Mouse (Mus musculus): ENCODE data around the gene Rgs8. TPM values are rescaled to one million over a fixed set of nuclear protein-coding genes. Genes with fewer than 3 reads are reported as not detected.

The Rgs8 gene
- polyA plus RNA-seq, 1 experiment from 2014 or later, result 0.09 TPM

DNA sequence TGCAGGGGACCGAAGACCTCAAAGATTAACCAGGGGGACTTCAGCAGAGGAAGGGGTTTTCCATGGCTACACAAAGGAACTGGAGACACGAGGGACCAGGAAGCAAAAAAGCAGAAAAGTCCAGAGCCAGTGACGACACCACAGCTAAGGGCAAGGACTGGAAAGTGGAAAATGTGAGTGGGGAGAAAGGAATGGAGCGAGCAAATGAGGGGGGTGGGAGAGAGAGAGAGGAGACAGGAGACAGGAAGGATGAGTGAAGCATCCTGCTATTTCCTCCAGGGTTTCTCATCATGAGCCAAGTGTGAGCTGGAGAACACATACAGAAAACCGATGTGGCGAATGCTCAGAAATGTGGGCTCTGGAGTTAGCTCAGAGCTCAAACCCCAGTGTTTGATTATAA, 83.3 kb downstream of the Rgs8 start:
- Histone ChIP-seq H3K9ac (no peak overlapping the region), H3K27me3 (peaks cover 44% of the 10 kb centered on the region), H3K36me3 (no peaks in the 10 kb centered on the region), H3K4me2 (no peak overlapping the region), H3K4me1 (replicated peaks) (no peaks in the 10 kb centered on the region), H3K27ac (no peak overlapping the region), H3K4me3 (replicated peaks) (no peak overlapping the region), H3K9me3 (replicated peaks) (no peaks in the 10 kb centered on the region)
- 51% methylated on average over 6 of the region's 6 CpGs for WGBS (ENCODE audit: insufficient replicate concordance)
- DNase-seq (no peak), ATAC-seq (ENCODE audit: low read depth) (no peak)

- H3K27me3 ChIP-seq, result peaks cover 52% of the 10 kb centered on the region
- H3K4me3 ChIP-seq (replicated peaks), result no peak overlapping the region
- no peaks in the 10 kb centered on the region for H3K4me1 ChIP-seq (replicated peaks)
- DNase-seq (no peak), ATAC-seq (ENCODE audit: low read depth) (no peak)
- H3K9ac ChIP-seq, result no peak overlapping the region
- H3K9me3 ChIP-seq (replicated peaks), result no peaks in the 10 kb centered on the region
- no peak overlapping the region for H3K4me2 ChIP-seq
- H3K27ac ChIP-seq, result no peak overlapping the region
- 49% methylated on average over 9 of the region's 9 CpGs for WGBS (ENCODE audit: insufficient replicate concordance)
- no peaks in the 10 kb centered on the region for H3K36me3 ChIP-seq
Measured at GRCm38 (mm10) chr1:153737101-153738085, 84.6 kb downstream of the Rgs8 start.

DNA sequence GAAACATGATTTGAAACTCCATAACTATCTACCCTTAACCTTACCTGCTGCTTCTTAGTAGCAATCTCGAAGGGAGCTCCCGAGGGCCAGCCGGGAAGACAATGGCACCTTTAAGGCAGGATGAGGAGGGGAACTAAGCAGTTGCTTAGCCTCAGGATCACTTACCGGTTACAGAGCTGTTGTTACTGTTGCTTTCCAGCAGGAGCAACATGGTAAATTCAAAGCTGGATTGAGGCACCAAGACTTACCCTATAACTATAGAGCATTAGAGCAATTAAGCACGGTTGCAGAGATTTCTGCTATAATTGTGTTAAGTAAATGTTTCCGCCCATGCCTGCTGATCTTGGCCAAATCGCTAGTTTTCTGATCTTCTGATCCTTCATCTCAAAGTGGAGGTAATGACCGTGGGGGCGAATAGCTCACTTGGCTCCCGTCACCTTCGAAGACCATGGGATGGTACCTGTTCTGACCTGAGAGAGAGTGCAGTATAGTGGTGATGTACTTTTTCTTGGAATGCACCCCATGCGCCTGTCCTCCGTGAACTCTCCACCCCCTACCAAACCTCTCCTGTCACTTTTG, 86.7 kb downstream of the Rgs8 start:
- DNase-seq, result no peak
- Histone ChIP-seq H3K27ac (no peak overlapping the region), H3K4me1 (replicated peaks) (no peaks in the 10 kb centered on the region), H3K4me2 (peak overlapping the region; percentile 50), H3K27me3 (peaks cover 52% of the 10 kb centered on the region), H3K9ac (no peak overlapping the region), H3K9me3 (replicated peaks) (no peaks in the 10 kb centered on the region), H3K36me3 (no peaks in the 10 kb centered on the region), H3K4me3 (replicated peaks) (peak overlapping the region; percentile 31)
- ATAC-seq (ENCODE audit: low read depth), result no peak
- WGBS (ENCODE audit: insufficient replicate concordance), result 16% methylated on average over 13 of the region's 13 CpGs

- Histone ChIP-seq H3K4me3 (replicated peaks) (peak within 1 kb of the TSS; percentile 31), H3K9ac (no peak within 1 kb of the TSS), H3K27ac (no peak within 1 kb of the TSS), H3K4me2 (peak within 1 kb of the TSS; percentile 50), H3K9me3 (replicated peaks) (no peaks in the 10 kb centered on the region), H3K27me3 (peaks cover 52% of the 10 kb centered on the region), H3K36me3 (no peaks in the 10 kb centered on the region), H3K4me1 (replicated peaks) (no peaks in the 10 kb centered on the region)
- ATAC-seq (ENCODE audit: low read depth) (peak; percentile 56; the same call in 1 of the 2 replicates), DNase-seq (no peak)
- 1% methylated on average over 28 of the region's 28 CpGs for WGBS (ENCODE audit: insufficient replicate concordance)
Measured at GRCm38 (mm10) chr1:153740145-153740544, 87.3 kb downstream of the Rgs8 start, which contains the start of gene Rgs16. Rgs16 (plus strand) TSS chr1:153740349.

DNA sequence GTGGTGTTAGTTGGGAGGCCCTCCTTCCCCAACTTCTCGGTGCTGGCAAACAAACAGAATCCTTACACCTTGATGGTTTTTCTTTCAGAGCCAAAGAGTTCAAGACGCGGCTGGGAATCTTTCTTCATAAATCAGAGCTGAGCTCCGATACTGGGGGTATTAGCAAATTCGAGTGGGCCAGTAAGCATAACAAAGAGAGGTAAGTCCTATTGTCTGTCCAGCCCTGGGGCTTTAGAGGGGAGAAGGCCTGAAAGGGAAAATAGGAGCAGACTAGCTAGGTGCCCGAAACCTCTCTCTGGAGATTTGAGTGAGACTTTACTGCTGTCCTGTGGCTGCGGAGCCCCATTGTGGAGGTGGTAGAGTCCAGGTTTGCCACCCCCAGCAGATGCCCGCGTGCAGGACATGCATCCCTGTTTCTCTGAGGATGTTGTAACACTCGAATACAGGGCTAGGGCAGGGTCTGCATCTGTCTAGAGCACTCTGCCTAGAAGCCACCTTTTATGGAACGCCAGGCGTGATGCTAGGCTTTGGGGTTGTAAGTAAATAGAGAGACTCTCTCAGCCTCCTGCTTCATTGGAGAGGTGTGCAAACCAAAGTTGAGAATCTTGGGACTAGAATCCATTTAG, 88.1 kb downstream of the Rgs8 start:
- H3K4me1 ChIP-seq (replicated peaks), result no peaks in the 10 kb centered on the region
- H3K9me3 ChIP-seq (replicated peaks), result no peaks in the 10 kb centered on the region
- no peak overlapping the region for H3K4me3 ChIP-seq (replicated peaks)
- H3K27me3 ChIP-seq, result peaks cover 52% of the 10 kb centered on the region
- no peak overlapping the region for H3K27ac ChIP-seq
- WGBS (ENCODE audit: insufficient replicate concordance), result 39% methylated on average over 12 of the region's 12 CpGs
- DNase-seq (no peak), ATAC-seq (ENCODE audit: low read depth) (no peak)
- H3K4me2 ChIP-seq, result peak overlapping the region; percentile 50
- H3K36me3 ChIP-seq, result no peaks in the 10 kb centered on the region
- no peak overlapping the region for H3K9ac ChIP-seq

- no peaks in the 10 kb centered on the region for H3K4me1 ChIP-seq (replicated peaks)
- WGBS (ENCODE audit: insufficient replicate concordance), result 61% methylated on average over 18 of the region's 18 CpGs
- no peaks in the 10 kb centered on the region for H3K36me3 ChIP-seq
- peaks cover 52% of the 10 kb centered on the region for H3K27me3 ChIP-seq
- no peak overlapping the region for H3K4me3 ChIP-seq (replicated peaks)
- ATAC-seq (ENCODE audit: low read depth) (no peak), DNase-seq (no peak)
- H3K4me2 ChIP-seq, result no peak overlapping the region
- H3K9ac ChIP-seq, result no peak overlapping the region
- H3K9me3 ChIP-seq (replicated peaks), result no peaks in the 10 kb centered on the region
- H3K27ac ChIP-seq, result no peak overlapping the region
Measured at GRCm38 (mm10) chr1:153741551-153742316, 88.9 kb downstream of the Rgs8 start.

DNA sequence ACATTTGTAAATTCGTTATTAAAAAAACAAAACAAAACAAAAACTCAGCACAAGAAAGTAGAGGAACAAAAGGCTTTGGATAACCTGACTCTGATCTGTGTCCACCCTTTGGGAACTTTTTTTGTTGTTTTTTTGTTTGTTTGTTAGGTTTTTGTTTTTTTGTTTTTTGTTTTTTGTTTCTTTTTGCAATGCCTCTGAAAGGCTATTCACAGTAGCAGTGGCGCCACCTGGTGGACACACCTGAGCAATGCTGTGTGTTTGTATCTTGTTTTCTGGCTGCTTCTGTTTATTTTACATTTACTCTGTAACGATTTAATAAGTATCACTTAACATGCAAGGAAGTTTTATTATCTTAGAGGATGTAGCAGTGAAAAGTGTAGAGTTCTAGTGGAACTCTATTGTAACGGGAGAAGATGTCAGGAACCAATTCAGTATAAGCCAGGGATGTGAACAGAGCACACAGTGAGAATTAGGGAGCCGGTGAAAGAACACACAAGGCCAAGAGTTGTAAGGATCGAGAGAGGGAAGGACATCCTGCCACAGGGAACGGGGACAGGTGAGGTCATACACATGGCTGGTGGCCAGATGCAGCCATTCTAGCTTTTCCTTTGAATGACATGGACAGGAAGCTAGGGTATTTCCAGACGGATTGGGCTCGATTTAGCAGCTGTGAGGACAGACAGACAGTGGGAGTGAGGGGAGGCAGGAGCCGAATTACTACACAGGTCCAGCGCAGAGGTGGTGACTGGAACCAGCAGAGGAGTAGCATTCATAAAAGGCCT, 89.7 kb downstream of the Rgs8 start:
- H3K36me3 ChIP-seq, result no peaks in the 10 kb centered on the region
- H3K9me3 ChIP-seq (replicated peaks), result no peaks in the 10 kb centered on the region
- no peak overlapping the region for H3K4me2 ChIP-seq
- H3K4me3 ChIP-seq (replicated peaks), result no peak overlapping the region
- DNase-seq (peak; percentile 33), ATAC-seq (ENCODE audit: low read depth) (no peak)
- no peak overlapping the region for H3K27ac ChIP-seq
- H3K27me3 ChIP-seq, result peaks cover 44% of the 10 kb centered on the region
- H3K4me1 ChIP-seq (replicated peaks), result peaks cover 7% of the 10 kb centered on the region
- H3K9ac ChIP-seq, result no peak overlapping the region
- WGBS (ENCODE audit: insufficient replicate concordance), result 39% methylated on average over 11 of the region's 11 CpGs

- no peaks in the 10 kb centered on the region for H3K36me3 ChIP-seq
- H3K4me2 ChIP-seq, result no peak overlapping the region
- H3K4me1 ChIP-seq (replicated peaks), result peaks cover 40% of the 10 kb centered on the region
- no peak overlapping the region for H3K9ac ChIP-seq
- H3K27me3 ChIP-seq, result peaks cover 7% of the 10 kb centered on the region
- H3K4me3 ChIP-seq (replicated peaks), result no peak overlapping the region
- DNase-seq (no peak), ATAC-seq (ENCODE audit: low read depth) (no peak)
- H3K27ac ChIP-seq, result no peak overlapping the region
- H3K9me3 ChIP-seq (replicated peaks), result no peaks in the 10 kb centered on the region
- WGBS (ENCODE audit: insufficient replicate concordance), result 74% methylated on average over 14 of the region's 14 CpGs
Measured at GRCm38 (mm10) chr1:153746119-153746670, 93.4 kb downstream of the Rgs8 start.

DNA sequence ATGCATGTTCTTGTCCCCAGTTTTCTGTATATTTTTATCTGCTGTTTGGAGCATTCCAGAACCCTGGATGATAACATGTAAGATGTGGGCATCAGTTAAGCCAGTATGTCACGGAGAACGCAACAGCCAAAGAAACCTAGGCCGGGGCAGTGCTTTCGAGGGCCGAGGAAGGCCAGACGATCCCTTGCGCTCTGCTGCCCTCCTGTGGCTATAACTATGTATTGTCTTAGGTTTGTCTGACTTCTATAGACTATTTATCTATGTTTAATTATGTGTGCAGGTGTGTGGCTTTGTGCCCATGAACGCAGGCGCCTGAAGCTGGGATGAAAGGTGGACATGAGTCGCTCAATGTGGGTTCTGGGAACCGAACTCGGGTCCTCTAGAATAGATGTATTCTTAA, 93.9 kb downstream of the Rgs8 start:
- no peaks in the 10 kb centered on the region for H3K9me3 ChIP-seq (replicated peaks)
- H3K4me3 ChIP-seq (replicated peaks), result no peak overlapping the region
- H3K27me3 ChIP-seq, result peaks cover 3% of the 10 kb centered on the region
- H3K4me1 ChIP-seq (replicated peaks), result peaks cover 46% of the 10 kb centered on the region
- DNase-seq (peak; percentile 57), ATAC-seq (ENCODE audit: low read depth) (no peak)
- no peaks in the 10 kb centered on the region for H3K36me3 ChIP-seq
- no peak overlapping the region for H3K4me2 ChIP-seq
- WGBS (ENCODE audit: insufficient replicate concordance), result 4% methylated on average over 12 of the region's 12 CpGs
- H3K27ac ChIP-seq, result no peak overlapping the region
- no peak overlapping the region for H3K9ac ChIP-seq

GRCm38 (mm10) chr1:153747861-153748530, 95.2 kb downstream of the Rgs8 start:
- Histone ChIP-seq H3K4me2 (peak overlapping the region; percentile 71), H3K4me1 (replicated peaks) (peaks cover 57% of the 10 kb centered on the region), H3K27ac (peak overlapping the region; percentile 93; the same call in 1 of the 2 replicates), H3K9ac (peak overlapping the region; percentile 73), H3K9me3 (replicated peaks) (no peaks in the 10 kb centered on the region), H3K4me3 (replicated peaks) (peak overlapping the region; percentile 56), H3K27me3 (no peaks in the 10 kb centered on the region), H3K36me3 (no peaks in the 10 kb centered on the region)
- DNase-seq (no peak), ATAC-seq (ENCODE audit: low read depth) (no peak)
- 51% methylated on average over 12 of the region's 12 CpGs for WGBS (ENCODE audit: insufficient replicate concordance)

All from liver, embryonic 13.5 days (tissue).